Mouse (Mus musculus) layer of hippocampus, postnatal 10 days (tissue): ENCODE results near the gene Tesk2. TPM values are rescaled to one million over a fixed set of nuclear protein-coding genes. Genes with fewer than 3 reads are reported as not detected.
"Not testable (repeated sequence)": the region's sequence is repeated elsewhere in the genome, so short reads cannot be mapped to it uniquely, and the experiment has no call there.

Experiments used
- DNase-seq, 2 experiments: peaks; one replicate each; pipeline ENCODE4 v3.0.0; 2021; ENCODE audit warnings: low spot score in 2 of 2
- total RNA-seq, 2 experiments: library from RNA; stranded (reverse); gene quantifications; 2 replicates each; pipeline ENCODE4 v1.2.3; 2021

The Tesk2 gene
- total RNA-seq, 2 experiments from 2014 or later = 2.9 to 3.8 TPM

DNA sequence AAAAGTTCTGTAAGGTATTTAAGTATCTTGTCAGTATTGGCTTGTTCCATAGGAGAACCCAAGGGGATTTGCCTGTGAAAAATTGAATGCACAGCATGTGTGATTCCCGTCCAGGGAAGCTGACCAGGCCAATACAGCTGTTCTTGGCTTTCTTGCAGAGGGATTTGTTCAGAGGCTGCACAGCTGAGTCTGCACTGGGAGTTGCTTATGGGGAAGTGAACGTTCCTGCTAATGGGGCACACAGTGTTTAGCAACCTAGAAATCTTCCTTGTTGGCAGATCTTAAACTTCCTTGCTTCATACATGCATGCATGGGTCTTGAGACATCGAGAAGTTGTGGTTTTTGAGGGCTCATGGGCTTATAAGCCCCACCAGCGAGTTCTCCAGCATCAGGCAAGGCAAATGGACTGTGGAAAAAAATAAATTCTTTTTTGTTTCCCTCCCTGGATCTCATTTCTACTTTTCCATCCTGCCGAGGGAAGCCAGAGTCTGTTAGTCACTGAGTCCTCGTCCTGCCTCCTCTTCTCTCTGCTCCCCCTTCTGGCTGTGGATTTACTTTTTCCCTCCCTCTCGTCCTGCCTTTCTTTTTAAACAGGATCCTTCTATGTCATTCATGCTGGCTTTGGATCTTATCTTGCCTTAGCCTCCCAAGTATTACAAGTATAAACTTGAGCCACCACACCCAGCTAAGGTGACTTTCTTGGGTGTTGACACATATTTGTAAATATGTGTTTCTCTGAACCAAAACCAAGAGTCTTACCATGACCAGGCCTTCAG is 67.4 kb downstream of the Tesk2 start:
- DNase-seq = no peak

DNA sequence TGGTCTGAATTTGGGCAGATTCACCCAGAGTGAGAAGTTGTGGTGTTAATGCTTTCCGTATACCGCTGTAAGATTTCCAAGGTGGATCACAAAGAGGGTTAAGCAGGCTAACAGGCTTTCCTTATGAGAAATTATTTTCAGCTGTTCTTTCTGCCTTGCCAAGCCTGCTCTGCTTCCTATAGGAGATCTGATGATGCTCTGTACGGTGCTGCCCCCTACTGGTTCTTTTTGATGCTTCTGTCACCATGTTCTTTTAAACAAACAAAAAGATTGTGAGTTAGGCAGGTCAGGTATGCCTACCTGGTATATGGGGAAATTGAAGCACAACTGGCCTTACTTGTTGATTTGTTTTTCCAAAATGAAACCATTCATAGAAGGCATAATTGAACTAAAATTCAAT is 68.2 kb downstream of the Tesk2 start:
- peak; percentile 75 to 83 for DNase-seq

DNA sequence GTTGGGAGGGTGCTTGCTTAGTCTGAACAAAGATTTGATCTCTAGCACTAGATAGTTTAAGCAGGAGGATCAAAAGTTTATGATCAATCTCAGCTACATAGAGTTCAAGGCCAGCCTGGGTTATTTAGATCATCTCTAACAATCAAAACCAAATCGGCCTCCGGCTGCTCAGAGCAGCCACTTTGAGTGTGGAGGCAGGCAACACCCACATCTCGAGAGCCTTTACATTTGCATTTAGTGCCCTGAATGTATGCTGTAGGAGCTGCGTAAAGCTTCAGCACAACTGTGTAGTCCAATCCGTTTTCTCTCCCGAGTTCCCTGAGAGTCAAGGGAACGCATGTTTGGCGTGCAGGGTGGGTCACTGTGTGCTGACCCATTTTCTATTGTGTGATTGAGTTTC is 71.7 kb downstream of the Tesk2 start:
- DNase-seq = no peak

DNA sequence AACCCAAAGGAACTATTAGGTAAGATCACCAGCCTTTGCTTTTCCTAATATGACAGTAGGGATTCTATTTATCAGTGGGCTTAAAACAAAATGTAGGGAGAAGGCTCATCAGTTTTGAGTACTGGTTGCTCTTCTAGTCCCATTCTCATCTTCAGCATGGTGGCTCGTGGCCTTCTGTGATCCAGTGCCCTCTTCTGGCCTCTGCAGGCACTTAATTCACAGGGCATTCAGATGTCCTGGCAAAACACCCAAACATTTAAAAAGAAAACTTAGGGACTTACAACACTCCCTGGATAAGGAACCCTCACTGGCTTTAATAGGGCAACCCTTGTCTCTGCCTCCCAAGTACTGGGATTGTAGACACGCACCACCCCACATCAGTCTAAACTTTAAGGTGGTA is 73.5 kb downstream of the Tesk2 start:
- DNase-seq = no peak

DNA sequence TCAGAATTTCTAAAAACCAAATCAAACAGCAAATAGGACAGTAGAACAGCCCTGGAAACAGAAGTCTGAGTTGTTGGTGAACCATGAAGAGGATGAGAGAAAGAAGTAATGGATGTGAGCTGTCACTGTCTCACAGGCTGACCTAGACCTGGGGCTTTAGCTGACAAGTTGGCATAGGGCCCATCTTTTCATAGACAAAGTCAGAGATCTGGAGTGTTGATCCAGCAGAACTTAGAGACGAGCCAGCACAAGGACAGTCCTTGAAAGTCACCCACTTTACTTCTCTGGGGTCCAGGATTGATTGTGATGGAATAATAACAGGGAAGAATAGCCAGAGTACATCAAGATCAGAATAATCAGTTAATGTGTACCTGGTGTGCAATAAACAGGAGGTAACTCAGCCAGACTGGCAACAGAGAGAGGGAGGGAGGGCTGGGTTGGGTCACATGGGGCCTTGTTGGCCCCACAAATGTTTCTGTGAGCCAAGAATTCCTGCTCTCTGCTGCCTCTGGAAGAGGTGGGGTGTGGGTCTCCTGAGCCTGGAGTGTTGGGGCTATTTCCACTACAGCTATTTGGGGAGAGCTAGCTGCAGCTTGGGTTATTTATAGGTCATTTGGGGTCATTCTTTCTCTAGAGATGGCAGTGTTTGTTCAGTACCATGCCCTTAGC is 75.8 kb downstream of the Tesk2 start:
- DNase-seq = no peak

DNA sequence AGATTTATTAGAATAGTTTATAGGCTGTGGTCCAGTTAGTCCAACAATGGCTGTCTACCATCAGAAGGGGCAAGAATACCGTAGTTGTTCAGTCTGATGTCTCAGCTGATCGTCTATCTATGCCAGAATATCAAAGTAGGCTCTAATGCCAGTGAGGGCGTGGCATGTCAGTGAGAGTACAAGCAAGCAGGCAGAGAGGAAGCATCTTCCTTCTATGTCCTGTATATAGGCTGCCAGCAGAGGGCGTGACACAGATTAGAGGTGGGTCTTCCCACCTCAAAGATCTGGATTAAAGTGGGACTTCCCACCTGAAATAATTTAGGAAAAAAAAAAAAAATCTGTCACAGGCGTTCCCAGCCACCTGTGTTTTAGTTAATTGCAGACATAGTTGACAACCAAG is 79.2 kb downstream of the Tesk2 start:
- DNase-seq = no peak

DNA sequence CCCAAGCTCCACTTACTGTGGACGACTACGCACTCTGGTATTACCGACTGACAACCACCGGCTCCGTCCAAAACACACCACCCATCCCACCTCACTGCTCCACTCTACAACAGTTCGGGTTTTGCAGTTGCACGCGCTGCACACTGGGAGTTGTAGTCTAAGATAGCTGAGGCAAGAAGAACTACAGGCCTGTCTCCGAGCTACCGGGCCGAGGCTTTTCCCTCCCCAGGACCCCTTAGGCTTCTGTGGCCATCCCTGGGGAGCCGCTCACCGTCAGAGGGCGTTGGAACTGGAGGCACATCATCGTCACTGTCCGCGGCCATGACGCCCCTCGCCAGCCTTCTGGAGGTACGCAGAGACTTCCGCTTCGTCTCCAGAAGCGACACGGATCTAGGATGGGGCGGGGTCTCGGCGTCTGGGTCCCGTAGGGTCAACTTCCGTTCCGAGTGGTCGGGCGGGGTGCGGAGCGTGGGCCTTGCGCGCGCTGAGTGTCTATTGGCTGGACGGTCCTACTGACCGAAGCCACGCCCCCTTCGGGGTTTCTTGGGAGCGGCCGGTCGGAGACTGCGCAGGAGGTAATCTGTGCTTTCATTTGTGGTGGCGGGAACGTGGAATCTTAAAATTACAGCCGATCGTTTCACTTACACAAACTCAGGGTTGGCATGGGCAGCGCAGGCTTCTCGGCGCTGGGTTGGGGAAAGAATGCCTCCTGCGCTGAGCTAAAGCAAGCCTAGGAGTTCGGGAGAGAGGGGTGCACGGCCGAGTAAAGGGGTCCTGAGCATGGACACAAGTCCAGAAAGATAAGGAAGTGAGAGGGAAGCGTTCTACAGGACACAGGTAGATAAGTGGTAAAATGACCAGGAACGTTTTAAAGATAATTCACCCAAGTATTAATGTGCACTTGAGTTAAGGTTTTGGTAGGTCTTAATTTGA is 86.7 kb downstream of the Tesk2 start, which contains the start of the genes Toe1 and Mutyh:
Toe1 (minus strand) TSS at position 444 of the 933 bp plus-strand sequence.
Mutyh (plus strand) TSS at position 527 of the 933 bp plus-strand sequence.
- DNase-seq = peak; percentile 87 to 92

DNA sequence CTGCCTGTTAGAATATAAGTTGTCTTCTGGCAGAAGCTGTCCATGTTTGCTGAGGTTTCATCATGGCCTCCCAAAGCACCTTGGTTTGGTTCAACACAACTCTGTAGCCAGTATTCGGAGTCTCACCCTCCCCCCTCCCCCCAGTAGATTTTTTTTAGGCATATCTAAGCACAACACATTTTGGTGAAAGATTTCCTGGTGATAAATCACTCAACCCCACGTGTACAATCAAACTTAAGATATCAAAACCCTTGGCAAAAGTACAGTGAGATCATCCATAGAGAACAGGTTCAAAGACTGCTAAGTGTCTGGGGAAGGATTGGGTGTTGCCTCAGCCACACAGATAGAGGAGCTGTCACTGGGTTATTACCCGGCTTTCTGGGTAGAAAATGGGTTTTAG is 90.3 kb downstream of the Tesk2 start:
- DNase-seq = no peak

DNA sequence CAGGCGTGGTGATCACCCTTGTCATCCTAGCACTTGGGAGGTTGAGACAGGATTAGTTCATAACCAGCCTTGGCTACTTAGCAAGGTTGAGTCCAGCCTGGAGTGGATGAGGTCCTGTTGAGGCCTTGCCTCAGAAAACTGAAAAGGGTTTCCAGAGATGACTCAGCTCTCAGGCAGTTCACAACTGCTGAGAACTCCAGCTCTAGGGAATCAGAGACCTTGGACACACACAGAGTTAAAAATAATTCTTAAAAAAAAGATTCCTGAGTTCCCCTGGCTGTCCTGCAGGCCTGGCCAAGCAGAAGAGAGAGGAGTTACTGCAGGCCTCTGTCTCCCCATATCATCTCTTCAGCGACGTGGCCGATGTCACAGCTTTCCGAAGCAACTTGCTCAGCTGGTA is 94.5 kb downstream of the Tesk2 start:
- DNase-seq = no peak

DNA sequence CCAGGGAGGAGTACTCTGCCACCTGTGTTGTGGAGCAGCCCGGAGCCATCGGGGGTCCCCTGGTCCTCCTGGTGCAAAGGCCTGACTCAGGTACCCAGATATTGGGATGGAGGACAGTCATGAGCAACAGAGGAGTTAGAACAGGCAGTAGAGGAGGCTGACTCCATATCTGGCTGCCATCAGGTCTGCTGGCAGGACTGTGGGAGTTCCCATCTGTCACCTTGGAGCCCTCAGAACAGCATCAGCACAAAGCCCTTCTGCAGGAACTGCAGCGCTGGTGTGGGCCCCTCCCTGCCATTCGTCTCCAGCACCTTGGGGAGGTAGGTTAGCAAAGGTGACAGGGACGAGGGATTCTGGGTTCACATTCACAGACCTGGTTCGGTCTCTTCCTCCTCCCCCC is 96.7 kb downstream of the Tesk2 start:
- peak; percentile 25 to 41 for DNase-seq

DNA sequence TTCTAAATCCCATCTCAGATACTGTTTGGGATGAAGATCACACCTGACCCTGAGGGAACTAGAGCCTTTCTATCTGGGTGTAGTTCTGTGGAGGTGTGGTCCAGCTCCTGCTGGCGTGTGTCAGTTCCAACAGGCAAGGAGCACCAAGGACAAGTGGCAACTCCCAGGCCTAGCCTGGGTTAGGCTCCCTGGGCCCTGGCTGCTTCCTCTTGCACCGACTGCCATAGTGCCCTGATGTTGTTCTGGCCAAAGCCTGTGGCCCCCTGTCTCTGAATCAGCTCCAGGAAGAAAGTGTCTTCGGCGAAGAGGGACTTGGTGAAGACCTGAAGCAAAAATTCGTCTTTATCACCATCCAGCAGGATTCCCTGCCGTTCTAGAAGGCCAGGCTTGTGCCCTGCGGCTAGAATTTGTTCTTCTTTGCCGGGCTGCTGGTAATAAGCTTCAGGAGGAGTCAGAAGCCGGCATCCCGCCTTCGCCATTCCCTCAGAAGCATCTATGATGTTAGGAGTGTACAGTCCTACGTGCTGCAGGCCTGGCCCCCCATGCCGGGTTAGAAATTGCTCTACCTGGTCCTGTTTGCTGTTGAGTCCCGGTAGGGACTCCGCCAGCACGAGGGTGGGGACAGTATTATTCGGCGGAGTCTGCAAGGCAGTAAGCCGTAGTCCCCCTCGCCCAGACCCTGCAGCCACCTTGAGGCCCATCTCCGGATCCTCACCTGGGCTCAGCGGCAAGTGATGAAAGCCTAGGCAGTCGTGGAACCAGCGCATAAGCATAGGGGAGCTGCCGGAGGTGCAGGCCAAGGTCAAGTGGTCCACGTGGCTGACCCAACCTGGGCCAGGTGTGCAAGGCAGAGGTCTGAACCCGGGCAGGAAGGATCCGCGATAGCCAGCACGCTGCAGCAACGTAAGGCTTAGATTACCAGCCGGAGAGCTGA is 99.5 kb downstream of the Tesk2 start:
- DNase-seq = peak; percentile 14 to 17

DNA sequence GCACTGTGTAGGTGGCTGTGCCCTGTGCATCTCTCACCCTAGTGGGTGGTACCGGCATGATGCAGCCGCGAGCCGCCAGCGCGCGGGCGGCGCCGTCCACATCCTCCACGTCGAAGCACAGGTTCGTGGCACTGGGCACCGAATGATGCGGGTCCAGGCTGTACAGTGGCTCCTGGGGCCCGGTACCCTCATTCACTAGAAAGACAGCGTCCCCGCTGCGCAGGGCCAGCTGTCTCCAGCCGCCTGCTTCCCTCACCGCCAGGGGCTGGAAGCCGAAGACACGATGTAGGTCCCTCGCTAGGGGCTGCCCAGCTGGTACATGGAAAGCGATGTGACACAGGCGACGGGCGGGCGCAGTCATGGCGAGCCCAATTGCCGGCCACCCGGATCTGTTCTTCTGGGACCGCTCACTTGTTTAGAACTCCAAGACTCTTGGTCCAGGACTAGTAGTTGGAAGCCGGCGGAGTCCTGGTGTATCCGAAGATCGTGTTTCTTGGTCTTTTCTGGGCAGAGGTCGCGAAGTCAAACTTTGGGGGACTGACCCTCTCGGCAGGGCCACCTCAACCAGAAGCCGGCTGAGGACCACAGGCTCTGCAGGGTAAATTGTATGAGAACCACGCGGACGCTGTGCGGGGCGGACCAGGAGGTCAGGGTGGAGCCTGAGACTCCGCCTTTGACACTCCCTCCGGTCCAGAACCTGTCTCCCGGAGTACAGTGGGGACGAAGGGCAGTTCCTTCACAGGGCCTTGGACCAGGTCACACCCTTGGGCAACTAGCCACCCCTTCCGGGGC is 100.3 kb downstream of the Tesk2 start:
- DNase-seq = peak; percentile 49 to 52

DNA sequence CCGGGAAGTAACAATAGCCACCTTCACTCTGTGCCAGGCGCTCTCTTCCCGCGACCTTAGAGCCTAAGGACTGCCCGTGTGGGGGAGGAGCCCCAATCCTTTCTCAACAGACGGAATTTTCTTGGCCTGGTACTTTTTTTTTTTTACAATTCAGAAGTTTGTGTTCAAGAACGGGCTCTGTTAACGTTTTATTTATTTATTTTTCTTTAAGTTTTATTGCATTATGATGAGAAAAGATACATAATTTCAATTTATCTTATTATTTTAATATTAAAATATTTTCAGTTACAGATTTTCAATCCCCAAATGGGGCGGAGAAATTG is 100.9 kb downstream of the Tesk2 start, which contains the start of gene Hpdl:
Hpdl (minus strand) TSS at position 14 of the 323 bp plus-strand sequence.
- DNase-seq = no peak

DNA sequence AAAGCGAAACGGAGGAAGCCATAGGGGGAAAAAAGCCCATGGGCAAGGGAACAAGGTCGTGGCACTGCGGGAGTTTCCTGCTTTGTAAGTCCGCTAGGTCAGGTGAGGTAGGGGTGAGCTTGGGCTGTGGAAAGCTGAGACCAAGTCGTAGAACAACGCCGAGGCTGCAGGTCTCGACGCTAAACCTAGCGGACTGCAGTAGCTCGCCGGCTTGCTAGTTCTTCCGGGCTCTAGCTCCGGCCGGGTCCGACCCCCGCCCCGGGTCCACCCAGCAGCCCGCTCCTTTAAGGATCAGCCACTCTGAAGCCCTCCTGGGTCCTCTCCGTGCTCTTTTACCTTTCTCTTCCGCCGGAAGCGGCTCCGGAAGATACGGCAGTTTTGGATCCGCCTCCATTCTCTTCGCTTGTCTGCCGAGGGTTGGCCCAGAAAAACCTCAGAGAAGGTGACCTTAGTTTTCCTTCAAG is 103.8 kb downstream of the Tesk2 start:
- peak; percentile 62 to 67 for DNase-seq

DNA sequence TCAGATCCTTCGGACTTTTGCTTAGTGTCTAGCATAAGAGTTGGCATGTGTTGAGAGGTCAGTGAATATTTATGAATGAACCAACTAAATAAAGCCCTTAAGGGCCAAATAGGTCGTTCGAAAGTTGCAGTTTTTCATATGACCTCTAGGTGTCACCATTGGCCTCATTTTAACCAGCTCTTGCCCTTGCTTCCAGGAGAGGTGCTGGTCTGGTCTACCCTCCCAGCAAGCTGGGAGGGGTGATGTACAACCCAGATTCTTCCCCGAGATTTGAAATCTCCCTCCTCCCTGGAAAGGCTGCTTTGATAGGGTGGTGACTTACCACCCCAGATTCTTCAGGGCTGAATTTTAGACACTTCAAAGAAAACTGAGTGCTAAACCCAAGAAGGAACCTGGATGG is 107.1 kb downstream of the Tesk2 start:
- peak; percentile 26 to 36 for DNase-seq

DNA sequence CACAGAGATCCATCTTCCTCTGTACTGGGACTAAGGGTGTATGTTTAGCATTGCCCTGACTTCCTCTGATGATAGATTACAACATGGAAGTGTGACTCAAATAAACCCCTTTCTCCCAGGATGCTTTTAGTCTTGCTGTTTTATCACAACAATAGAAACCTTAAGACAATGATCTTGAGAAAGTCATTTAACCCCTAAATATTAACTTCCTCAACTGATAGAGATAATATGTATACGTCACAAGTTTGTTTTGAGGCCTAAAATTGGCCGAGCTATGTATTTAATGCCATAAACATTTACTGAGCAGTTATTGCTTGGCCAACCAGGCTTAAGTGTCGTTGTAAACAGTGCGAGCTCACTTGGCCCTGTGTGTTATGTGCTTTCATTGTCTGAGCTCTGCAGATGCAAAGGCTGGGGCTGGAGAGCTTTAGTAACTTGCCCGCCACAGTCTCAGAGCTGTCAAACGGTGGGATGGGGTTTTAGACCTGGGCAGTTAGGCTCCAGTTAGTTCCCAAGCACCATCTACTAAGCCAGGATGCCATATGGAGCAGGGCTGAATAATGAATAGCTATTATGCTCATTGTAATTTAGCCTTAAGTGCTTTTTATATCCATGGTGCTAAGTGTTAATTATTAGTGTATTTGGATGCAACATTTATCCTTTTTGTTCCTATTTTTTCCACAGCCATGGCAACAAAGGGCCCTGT is 108.8 kb downstream of the Tesk2 start:
- no peak for DNase-seq

DNA sequence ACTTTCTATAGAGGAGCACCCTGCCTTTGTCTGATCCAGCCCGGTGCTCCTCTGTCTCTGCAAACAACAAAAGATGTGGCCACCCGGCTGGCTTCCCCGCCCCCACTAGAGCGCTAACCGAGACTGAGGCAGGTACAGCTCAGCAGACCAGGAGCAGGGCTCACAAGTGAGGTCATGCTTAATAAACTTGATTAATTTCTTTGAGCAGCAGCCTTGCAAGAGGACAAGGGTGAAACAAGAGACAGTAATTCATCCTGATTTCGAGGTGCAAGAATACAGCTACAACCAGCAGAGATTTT is 109.3 kb downstream of the Tesk2 start:
- peak in 1 of 2 experiments; percentile 28 for DNase-seq

DNA sequence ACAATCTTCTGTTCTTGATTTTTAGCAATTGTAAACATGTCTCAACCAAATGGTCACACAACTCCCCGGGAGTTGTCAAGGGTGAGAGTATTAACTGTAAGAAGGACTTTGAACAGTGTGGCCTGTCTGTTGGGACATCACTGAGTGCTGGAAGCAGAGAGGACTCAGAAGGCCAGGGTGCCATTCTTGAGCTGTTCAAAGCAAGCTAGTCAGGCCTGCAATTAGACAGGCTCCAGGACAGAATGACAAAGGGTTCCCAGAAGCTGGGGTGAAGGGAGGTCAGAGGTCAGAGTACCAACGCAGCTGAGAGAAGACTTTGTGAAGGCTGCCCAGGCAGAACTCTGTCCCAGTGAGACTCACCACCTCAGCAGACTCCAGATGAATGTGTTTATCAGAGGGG is 118.3 kb downstream of the Tesk2 start:
- DNase-seq = no peak

DNA sequence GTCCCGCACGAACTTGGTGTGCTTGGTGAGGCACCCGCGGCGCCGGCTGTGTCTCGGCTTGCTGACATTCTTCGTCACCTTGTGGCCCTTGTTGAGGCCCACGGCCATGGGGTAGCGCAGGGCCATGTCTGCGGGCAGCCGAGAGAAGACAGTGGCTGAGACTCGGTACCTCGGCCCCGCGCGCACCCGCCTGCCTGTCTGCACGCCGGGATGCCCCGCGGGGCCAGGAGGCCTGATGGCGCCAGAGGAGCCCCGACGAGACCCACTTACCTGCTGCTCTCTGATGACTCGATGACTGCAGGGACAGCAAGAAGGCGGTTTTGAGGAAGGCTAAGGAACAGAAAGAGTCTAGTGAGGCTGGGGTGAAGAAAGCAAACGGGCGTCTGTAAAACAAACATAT is 119.3 kb downstream of the Tesk2 start:
- DNase-seq = not testable (repeated sequence)
